Mouse (Mus musculus) forebrain, postnatal 0 days (tissue): Measurements from ENCODE around the gene Mapkapk3. TPM values are rescaled to one million over a fixed set of nuclear protein-coding genes. Genes with fewer than 3 reads are reported as not detected.
A peak's percentile ranks its signal among the peaks of the same experiment; 100 is the strongest.

Experiments used
- ATAC-seq: fragments of 200-750 bp; cut with Nextera tagmentation; 2 replicates; pipeline ENCODE4 v1.8.0; 2017; ENCODE audit warnings: mild to moderate bottlenecking, moderate library complexity
- DNase-seq: peaks from one replicate; pipeline ENCODE4 v3.0.0-alpha.2; 2015
- H3K27ac ChIP-seq: fragments of 300-500 bp; sonication (generic); 2 replicates; pipeline ENCODE4 v1.5.1; 2014; ENCODE audit warnings: low read depth, mild to moderate bottlenecking, antibody characterized with exemption, low read length, moderate library complexity, mixed read lengths
- H3K27me3 ChIP-seq: fragments of 300-500 bp; sonication (generic); 2 replicates; pipeline ENCODE4 v1.6.1; 2014; ENCODE audit warnings: mild to moderate bottlenecking, low read length, mixed read lengths; ENCODE audit not compliant: insufficient read depth
- H3K36me3 ChIP-seq: fragments of 300-500 bp; sonication (generic); 2 replicates; pipeline ENCODE4 v1.6.1; 2014; ENCODE audit warnings: mild to moderate bottlenecking, moderate library complexity; ENCODE audit not compliant: insufficient read depth
- H3K4me1 ChIP-seq: fragments of 300-500 bp; sonication (generic); 2 replicates; pipeline ENCODE4 v1.6.1; 2014; ENCODE audit warnings: antibody characterized with exemption; ENCODE audit not compliant: insufficient read depth
- H3K4me2 ChIP-seq: fragments of 300-500 bp; sonication (generic); 2 replicates; pipeline ENCODE4 v1.6.1; 2014; ENCODE audit warnings: low read depth, mild to moderate bottlenecking, moderate library complexity
- H3K4me3 ChIP-seq: fragments of 300-500 bp; sonication (generic); 2 replicates; pipeline ENCODE4 v1.5.1; 2014; ENCODE audit warnings: low read depth, low read length, mixed read lengths
- H3K9ac ChIP-seq: fragments of 300-500 bp; sonication (generic); 2 replicates; pipeline ENCODE4 v1.6.1; 2014; ENCODE audit warnings: mild to moderate bottlenecking
- H3K9me3 ChIP-seq: fragments of 300-500 bp; sonication (generic); 2 replicates; pipeline ENCODE4 v1.6.1; 2016; ENCODE audit warnings: low read length
- CTCF ChIP-seq: sonication (generic); IDR thresholded peaks from 2 replicates; pipeline ENCODE4 v1.5.1; 2016; ENCODE audit warnings: antibody characterized with exemption, control low read depth, low read depth
- WGBS: fragments of 180-500 bp; shearing (Covaris S2); extraction: QIAGEN DNeasy Blood & Tissue Kit; methylation state at CpG from one replicate; pipeline ENCODE4 v1.1.7; 2014; 5-methylcytosine and 5-hydroxymethylcytosine counted together
- polyA plus RNA-seq: library from polyadenylated mRNA; unstranded; fragments of >200 nt; fragmentation: Nextera tagmentation; extraction: Ambion mirVana; gene quantifications from 2 replicates; pipeline ENCODE4 v1.2.1, GENCODE M21; 2015
- total RNA-seq: library from RNA; depleted of rRNA; stranded (reverse); fragments of >200 nt; gene quantifications from 2 replicates; pipeline ENCODE4 v1.2.3, GENCODE M21; 2014

Gene Mapkapk3
- total and polyA plus RNA-seq, 2 experiments from 2014 or later, result 1.5 to 1.6 TPM

DNA sequence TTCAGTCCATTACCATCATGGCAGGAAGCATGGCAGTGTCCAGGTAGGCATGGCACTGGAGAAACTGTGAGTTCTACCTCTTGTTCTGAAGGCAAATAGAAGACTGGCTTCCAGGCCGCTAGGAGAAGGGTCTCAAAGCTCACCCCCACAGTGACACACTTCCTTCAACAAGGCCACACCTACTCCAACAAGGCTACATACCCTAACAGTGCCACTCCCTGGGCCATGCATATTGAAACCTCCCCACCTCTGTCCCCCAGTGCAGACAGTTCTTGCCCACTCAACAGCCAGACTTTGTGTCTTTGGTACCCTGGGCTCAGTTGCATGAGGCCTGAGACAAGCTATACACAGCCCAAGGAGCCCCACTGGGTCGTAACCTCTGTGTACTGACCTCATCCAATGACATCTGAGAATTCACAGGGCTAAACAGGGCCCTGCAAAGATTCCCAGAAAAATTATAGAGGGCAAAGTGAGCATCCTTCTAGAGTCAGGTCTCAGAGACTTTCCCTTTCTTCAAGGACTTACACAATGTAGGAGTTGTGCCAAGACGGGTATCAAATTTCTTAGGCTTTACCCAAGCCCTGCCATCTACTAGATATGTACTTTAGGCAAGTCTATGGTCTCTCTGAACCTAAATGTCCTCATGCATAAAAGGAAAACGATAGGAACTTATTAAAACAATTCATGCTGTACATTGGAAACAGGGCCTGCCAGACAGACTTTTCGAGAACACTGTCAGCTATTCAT lies 8.3 kb downstream of the Mapkapk3 start:
- Histone ChIP-seq H3K36me3 (no peaks in the 10 kb centered on the region), H3K4me3 (no peak overlapping the region), H3K9me3 (no peaks in the 10 kb centered on the region), H3K27me3 (no peaks in the 10 kb centered on the region), H3K27ac (no peak overlapping the region), H3K9ac (no peak overlapping the region), H3K4me1 (no peaks in the 10 kb centered on the region), H3K4me2 (no peak overlapping the region)
- DNase-seq, result no peak
- ATAC-seq, result no peak
- WGBS, result 87% methylated on average over 5 of the region's 5 CpGs
- TF ChIP-seq CTCF, result no peak

DNA sequence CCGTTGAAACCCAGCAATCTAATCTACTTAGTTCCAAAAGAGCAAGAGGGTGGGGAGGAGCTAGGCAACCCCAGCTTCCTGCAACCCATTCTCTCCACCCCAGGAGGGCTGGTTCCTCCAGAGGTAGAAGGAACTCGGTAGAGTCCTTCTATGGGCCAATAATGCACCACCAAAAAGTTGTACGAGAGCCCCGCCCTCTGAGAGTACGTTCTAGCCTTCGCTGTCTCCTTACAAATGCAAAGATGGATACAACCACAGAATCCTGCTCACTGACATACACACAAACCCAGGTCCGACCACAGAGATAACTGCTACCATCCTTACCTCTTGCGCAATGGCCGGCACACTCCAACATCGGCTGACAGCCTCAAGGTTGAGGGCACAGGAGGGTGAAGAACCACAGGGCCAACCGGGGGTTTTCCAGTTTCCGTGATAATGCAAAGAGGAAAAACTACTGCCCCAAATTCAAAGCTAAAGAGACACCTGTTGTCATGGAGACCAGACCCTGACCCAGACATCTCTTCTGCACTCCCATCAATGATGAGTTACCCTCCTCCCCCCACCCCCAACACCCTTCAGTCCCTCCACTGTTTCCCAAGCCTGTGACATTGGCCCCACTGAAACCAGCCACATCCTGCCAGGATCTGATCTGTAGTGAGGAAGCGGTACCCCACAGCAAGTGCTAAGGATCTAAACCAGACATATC lies 9.2 kb downstream of the Mapkapk3 start:
- H3K9ac ChIP-seq, result no peak overlapping the region
- 53% methylated on average over 13 of the region's 13 CpGs for WGBS

DNA sequence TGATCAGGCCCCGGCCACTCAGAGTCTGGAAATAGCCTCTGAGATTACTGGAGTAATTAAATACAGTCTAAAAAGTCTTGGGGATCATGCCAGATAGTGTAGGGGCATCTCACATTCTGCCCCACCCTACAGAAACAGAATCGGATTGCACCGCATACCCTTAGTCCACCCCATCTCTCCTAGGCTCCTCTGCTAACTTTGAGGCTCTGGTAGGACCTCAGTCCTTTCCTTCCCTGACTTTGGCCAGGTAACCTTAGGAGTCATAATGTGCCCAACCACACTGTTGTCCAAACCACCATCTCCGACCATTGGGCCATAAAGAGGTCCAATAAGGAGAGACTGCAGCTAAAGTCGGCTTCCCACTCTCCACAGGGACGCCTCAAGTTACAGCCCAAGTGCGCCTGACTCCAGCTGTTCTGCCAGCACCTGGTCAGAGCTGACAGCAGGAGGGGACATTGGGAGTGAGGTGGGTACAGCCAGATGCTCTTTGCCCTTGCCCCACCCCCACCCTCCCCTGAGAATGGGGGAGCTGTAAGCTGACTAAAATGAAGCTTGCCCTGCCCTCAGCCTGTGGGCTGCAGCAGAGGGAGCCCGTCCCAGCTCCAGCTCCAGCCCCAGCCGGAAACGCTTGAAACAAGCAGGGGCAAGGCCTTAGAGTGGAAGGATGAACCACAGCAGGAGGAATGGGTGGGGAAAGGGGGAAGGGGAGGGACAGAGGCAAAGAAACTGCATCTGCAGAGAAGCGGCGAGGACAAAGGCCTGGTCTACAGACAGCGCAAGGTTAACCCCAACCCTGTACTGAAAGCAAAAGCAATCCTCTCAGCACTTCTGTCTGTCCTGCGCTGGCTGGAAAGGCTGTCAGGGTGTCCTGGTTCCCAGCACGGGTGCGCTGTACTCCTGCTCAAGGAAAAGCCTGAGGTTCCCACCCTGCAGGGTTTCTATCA lies 10.0 kb downstream of the Mapkapk3 start:
- Histone ChIP-seq H3K27me3 (no peaks in the 10 kb centered on the region), H3K4me2 (no peak overlapping the region), H3K36me3 (no peaks in the 10 kb centered on the region), H3K9me3 (no peaks in the 10 kb centered on the region), H3K4me3 (no peak overlapping the region), H3K27ac (no peak overlapping the region), H3K9ac (no peak overlapping the region), H3K4me1 (no peaks in the 10 kb centered on the region)
- no peak for ATAC-seq
- no peak; the same call in 1 of the 2 replicates for TF ChIP-seq CTCF
- no peak for DNase-seq
- WGBS, result 33% methylated on average over 16 of the region's 16 CpGs

More for the DNA sequence above, 9.2 kb downstream of the Mapkapk3 start:
- no peak for ATAC-seq
- DNase-seq, result no peak
- H3K4me3 ChIP-seq, result no peak overlapping the region
- no peaks in the 10 kb centered on the region for H3K36me3 ChIP-seq
- TF ChIP-seq CTCF, result no peak
- no peaks in the 10 kb centered on the region for H3K27me3 ChIP-seq
- H3K27ac ChIP-seq, result no peak overlapping the region
- no peaks in the 10 kb centered on the region for H3K4me1 ChIP-seq
- H3K4me2 ChIP-seq, result no peak overlapping the region
- no peaks in the 10 kb centered on the region for H3K9me3 ChIP-seq

GRCm38 (mm10) chr9:107278527-107279377 lies 10.9 kb downstream of the Mapkapk3 start:
- H3K4me1 ChIP-seq, result no peaks in the 10 kb centered on the region
- H3K27me3 ChIP-seq, result no peaks in the 10 kb centered on the region
- no peak overlapping the region for H3K27ac ChIP-seq
- H3K9me3 ChIP-seq, result no peaks in the 10 kb centered on the region
- WGBS, result 40% methylated on average over 8 of the region's 8 CpGs
- H3K4me2 ChIP-seq, result no peak overlapping the region
- no peaks in the 10 kb centered on the region for H3K36me3 ChIP-seq
- ATAC-seq (peak; percentile 67), DNase-seq (peak; percentile 42)
- no peak overlapping the region for H3K4me3 ChIP-seq
- no peak overlapping the region for H3K9ac ChIP-seq
- TF ChIP-seq CTCF, result no peak

DNA sequence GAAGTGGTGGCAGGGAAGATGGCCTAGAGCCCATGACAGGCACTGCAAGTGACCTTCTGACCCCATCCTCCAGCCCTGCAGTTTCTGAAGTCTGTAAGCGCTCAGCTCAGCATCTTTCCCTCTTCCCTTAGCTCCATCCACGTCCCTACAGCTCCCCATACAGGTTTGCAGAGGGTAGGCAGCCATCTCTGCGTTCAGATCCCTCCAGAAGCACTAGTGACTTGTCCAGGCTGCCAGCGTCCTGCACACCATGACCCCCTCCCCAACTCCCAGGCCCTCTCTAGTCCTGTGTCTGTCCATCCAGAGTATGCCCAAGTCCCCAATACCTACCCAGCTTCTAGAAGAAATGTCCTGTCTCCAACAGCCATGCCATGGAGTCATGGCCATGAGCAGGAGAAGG lies 11.6 kb downstream of the Mapkapk3 start:
- DNase-seq (peak; percentile 51), ATAC-seq (peak; percentile 69)
- Histone ChIP-seq H3K9ac (no peak overlapping the region), H3K4me1 (no peaks in the 10 kb centered on the region), H3K4me2 (no peak overlapping the region), H3K4me3 (no peak overlapping the region), H3K27ac (no peak overlapping the region), H3K27me3 (no peaks in the 10 kb centered on the region), H3K9me3 (no peaks in the 10 kb centered on the region), H3K36me3 (no peaks in the 10 kb centered on the region)
- 45% methylated on average over 4 of the region's 4 CpGs for WGBS
- TF ChIP-seq CTCF, result peak; percentile 72

DNA sequence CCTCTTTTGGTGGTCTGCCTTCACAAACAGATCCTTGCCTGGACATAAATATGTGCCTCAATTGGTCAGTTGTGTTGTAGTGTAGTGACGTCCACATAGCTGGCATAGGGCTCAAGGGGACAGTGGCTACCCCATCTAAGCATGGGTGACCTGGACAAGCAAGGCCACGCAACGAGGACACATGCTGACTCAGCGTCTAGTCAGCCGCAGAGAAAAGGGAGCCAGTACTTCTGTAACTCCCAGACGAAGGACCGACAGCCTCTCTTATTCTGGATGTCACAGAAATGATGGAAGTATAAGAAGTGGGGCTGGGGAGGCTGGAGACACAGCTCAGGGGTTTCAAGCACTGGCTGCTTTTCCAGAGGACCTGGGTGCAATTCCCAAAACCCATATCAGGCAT lies 12.1 kb downstream of the Mapkapk3 start:
- Histone ChIP-seq H3K4me1 (no peaks in the 10 kb centered on the region), H3K9ac (no peak overlapping the region), H3K9me3 (no peaks in the 10 kb centered on the region), H3K4me2 (no peak overlapping the region), H3K27ac (no peak overlapping the region), H3K27me3 (no peaks in the 10 kb centered on the region), H3K4me3 (no peak overlapping the region), H3K36me3 (no peaks in the 10 kb centered on the region)
- ATAC-seq (no peak), DNase-seq (no peak)
- 81% methylated on average over 7 of the region's 7 CpGs for WGBS
- TF ChIP-seq CTCF, result no peak
